Mouse (Mus musculus): ENCODE data around the gene Adm2. TPM values are rescaled to one million over a fixed set of nuclear protein-coding genes. Genes with fewer than 3 reads are reported as not detected.

The Adm2 gene
- polyA plus RNA-seq, 1 experiment from 2014 or later, result not detected

DNA sequence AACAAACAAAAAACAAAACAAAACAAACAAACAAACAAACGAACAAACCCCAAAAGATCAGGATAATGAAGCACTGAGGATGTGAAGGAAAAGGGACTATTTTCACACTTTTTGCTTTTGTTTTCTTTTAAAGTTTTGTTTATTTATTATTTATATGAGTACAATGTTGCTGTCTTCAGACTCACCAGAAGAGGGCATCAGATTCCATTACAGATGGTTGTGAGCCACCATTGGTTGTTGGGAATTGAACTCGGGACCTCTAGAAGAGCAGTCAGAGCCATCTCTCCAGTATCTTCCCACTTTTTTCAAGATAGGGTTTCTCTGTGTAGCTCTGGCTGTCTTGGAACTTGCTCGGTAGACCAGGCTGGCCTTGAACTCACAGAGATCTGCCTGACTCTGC is 20.8 kb downstream of the Adm2 start:
- H3K27ac ChIP-seq, result no peak overlapping the region
- WGBS, result 86% methylated on average over 3 of the region's 3 CpGs
- no peaks in the 10 kb centered on the region for H3K9me3 ChIP-seq (replicated peaks)
- no peaks in the 10 kb centered on the region for H3K27me3 ChIP-seq
- no peaks in the 10 kb centered on the region for H3K4me1 ChIP-seq
- H3K9ac ChIP-seq, result no peak overlapping the region
- H3K4me3 ChIP-seq, result no peak overlapping the region
- ATAC-seq, result no peak
- no peaks in the 10 kb centered on the region for H3K36me3 ChIP-seq (ENCODE audit: poor library complexity, severe bottlenecking)
- H3K4me2 ChIP-seq, result no peak overlapping the region

DNA sequence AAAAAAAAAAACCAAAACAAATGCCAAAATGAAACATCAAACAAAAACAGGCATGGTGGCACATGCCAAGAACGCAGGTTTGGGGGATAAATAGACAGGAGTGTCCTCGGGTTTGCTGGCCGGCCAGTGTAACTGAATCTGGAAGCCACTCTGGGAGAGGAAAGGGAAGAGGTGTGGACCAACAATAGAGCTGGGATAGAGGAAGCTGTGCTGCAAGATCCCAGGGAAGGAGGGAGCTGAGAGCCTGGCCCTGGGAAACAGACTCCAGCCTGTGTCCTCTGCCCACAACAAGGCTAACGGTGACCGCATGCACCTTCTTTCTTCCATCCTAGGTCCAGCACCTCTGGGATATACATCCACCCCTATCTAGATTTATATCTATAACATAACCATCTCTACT is 27.9 kb downstream of the Adm2 start:
- no peak overlapping the region for H3K27ac ChIP-seq
- no peaks in the 10 kb centered on the region for H3K9me3 ChIP-seq (replicated peaks)
- H3K27me3 ChIP-seq, result no peaks in the 10 kb centered on the region
- no peak for ATAC-seq
- 88% methylated on average over 5 of the region's 5 CpGs for WGBS
- no peak overlapping the region for H3K4me2 ChIP-seq
- no peak overlapping the region for H3K4me3 ChIP-seq
- peaks cover 14% of the 10 kb centered on the region for H3K4me1 ChIP-seq
- peaks cover 46% of the 10 kb centered on the region for H3K36me3 ChIP-seq (ENCODE audit: poor library complexity, severe bottlenecking)
- H3K9ac ChIP-seq, result no peak overlapping the region

GRCm38 (mm10) chr15:89351302-89351701 is 28.8 kb downstream of the Adm2 start:
- no peak for ATAC-seq
- WGBS, result 91% methylated on average over 15 of the region's 15 CpGs
- Histone ChIP-seq H3K36me3 (ENCODE audit: poor library complexity, severe bottlenecking) (peaks cover 46% of the 10 kb centered on the region), H3K4me2 (no peak overlapping the region), H3K9me3 (replicated peaks) (no peaks in the 10 kb centered on the region), H3K4me3 (no peak overlapping the region), H3K9ac (no peak overlapping the region), H3K27ac (no peak overlapping the region), H3K27me3 (no peaks in the 10 kb centered on the region), H3K4me1 (peaks cover 15% of the 10 kb centered on the region)

DNA sequence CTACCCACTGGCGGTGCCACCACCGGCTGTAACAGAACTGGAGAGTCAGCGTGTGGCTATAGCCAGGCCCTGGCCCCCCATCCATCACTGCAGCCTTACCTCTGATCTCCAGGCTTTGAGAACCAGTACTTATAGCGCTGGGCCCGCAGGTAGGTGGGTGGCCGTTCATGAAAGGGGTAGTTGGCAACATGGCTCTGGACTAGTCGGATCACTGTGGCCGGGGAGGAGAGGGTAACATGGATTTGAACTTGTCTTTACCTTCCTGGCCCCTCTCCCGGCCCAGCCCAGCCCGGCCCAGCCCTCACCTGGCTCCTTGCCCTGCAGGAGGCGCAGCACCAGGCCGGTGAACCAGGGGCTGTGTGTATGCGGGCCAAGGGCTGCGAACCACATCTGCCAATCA is 29.5 kb downstream of the Adm2 start:
- no peaks in the 10 kb centered on the region for H3K9me3 ChIP-seq (replicated peaks)
- H3K36me3 ChIP-seq (ENCODE audit: poor library complexity, severe bottlenecking), result peaks cover 46% of the 10 kb centered on the region
- no peak overlapping the region for H3K4me3 ChIP-seq
- 97% methylated on average over 14 of the region's 14 CpGs for WGBS
- no peak overlapping the region for H3K9ac ChIP-seq
- ATAC-seq, result no peak
- H3K27ac ChIP-seq, result no peak overlapping the region
- H3K27me3 ChIP-seq, result no peaks in the 10 kb centered on the region
- no peak overlapping the region for H3K4me2 ChIP-seq
- H3K4me1 ChIP-seq, result peaks cover 23% of the 10 kb centered on the region

- Histone ChIP-seq H3K36me3 (ENCODE audit: poor library complexity, severe bottlenecking) (peaks cover 46% of the 10 kb centered on the region), H3K27ac (no peak overlapping the region), H3K9me3 (replicated peaks) (no peaks in the 10 kb centered on the region), H3K9ac (no peak overlapping the region), H3K4me2 (no peak overlapping the region), H3K27me3 (no peaks in the 10 kb centered on the region), H3K4me3 (no peak overlapping the region), H3K4me1 (peaks cover 30% of the 10 kb centered on the region)
- WGBS, result 98% methylated on average over 12 of the region's 12 CpGs
- ATAC-seq, result no peak
Observed at GRCm38 (mm10) chr15:89352795-89353194, 30.3 kb downstream of the Adm2 start.

GRCm38 (mm10) chr15:89353837-89354236 is 31.3 kb downstream of the Adm2 start:
- no peak for ATAC-seq
- Histone ChIP-seq H3K4me3 (no peak overlapping the region; the same call in 1 of the 2 replicates), H3K9me3 (replicated peaks) (no peaks in the 10 kb centered on the region), H3K27ac (no peak overlapping the region), H3K4me1 (peaks cover 37% of the 10 kb centered on the region), H3K9ac (peak overlapping the region; percentile 90; the same call in 1 of the 2 replicates), H3K36me3 (ENCODE audit: poor library complexity, severe bottlenecking) (peaks cover 51% of the 10 kb centered on the region), H3K4me2 (peak overlapping the region; percentile 83; the same call in 1 of the 2 replicates), H3K27me3 (no peaks in the 10 kb centered on the region)
- WGBS, result 94% methylated on average over 16 of the region's 16 CpGs

- ATAC-seq, result no peak
- peak overlapping the region; percentile 90 for H3K9ac ChIP-seq
- H3K4me3 ChIP-seq, result peak overlapping the region; percentile 85
- peaks cover 41% of the 10 kb centered on the region for H3K4me1 ChIP-seq
- WGBS, result 87% methylated on average over 7 of the region's 7 CpGs
- H3K4me2 ChIP-seq, result peak overlapping the region; percentile 83
- H3K9me3 ChIP-seq (replicated peaks), result no peaks in the 10 kb centered on the region
- H3K27ac ChIP-seq, result no peak overlapping the region; the same call in 1 of the 2 replicates
- H3K36me3 ChIP-seq (ENCODE audit: poor library complexity, severe bottlenecking), result peaks cover 51% of the 10 kb centered on the region
- no peaks in the 10 kb centered on the region for H3K27me3 ChIP-seq
Observed at GRCm38 (mm10) chr15:89354455-89354854, 31.9 kb downstream of the Adm2 start.

- H3K4me1 ChIP-seq, result peaks cover 41% of the 10 kb centered on the region
- H3K36me3 ChIP-seq (ENCODE audit: poor library complexity, severe bottlenecking), result peaks cover 47% of the 10 kb centered on the region
- peak within 1 kb of the TSS; percentile 90 for H3K9ac ChIP-seq
- no peaks in the 10 kb centered on the region for H3K9me3 ChIP-seq (replicated peaks)
- under 1% methylated on average over 61 of the region's 64 CpGs for WGBS
- H3K27me3 ChIP-seq, result no peaks in the 10 kb centered on the region
- H3K4me2 ChIP-seq, result peak within 1 kb of the TSS; percentile 83
- H3K27ac ChIP-seq, result peak within 1 kb of the TSS; percentile 81
- peak within 1 kb of the TSS; percentile 85 for H3K4me3 ChIP-seq
- peak; percentile 94 for ATAC-seq
Observed at GRCm38 (mm10) chr15:89355241-89356187, 33.0 kb downstream of the Adm2 start, which contains the start of the genes Lmf2 and Ncaph2. Lmf2 (minus strand) TSS chr15:89355659. Ncaph2 (plus strand) TSS chr15:89355719.

GRCm38 (mm10) chr15:89356372-89356771 is 33.9 kb downstream of the Adm2 start:
- Histone ChIP-seq H3K9ac (peak overlapping the region; percentile 90), H3K27me3 (no peaks in the 10 kb centered on the region), H3K36me3 (ENCODE audit: poor library complexity, severe bottlenecking) (peaks cover 47% of the 10 kb centered on the region), H3K27ac (peak overlapping the region; percentile 81), H3K4me3 (peak overlapping the region; percentile 85), H3K9me3 (replicated peaks) (no peaks in the 10 kb centered on the region), H3K4me2 (peak overlapping the region; percentile 83), H3K4me1 (peaks cover 41% of the 10 kb centered on the region)
- ATAC-seq, result peak; percentile 61
- WGBS, result under 1% methylated on average over 15 of the region's 15 CpGs

DNA sequence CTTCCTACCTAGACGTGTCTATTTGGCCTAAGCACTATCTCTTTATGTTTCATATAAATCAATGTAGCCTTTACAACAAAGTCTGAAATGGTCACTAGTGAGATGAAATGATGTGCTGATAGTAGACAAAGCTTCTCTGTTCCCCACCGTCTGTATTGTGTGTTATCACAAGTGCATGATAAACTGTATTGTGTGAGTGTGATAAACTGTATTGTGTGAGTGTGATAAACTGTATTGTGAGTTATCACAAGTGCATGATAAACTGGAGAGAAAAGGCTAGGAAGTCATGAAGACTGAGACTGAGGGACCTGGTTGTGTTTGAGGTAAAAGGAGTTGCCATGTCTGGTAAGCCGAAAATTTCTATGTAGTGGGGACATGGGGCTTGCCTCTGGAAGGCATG is 36.3 kb downstream of the Adm2 start:
- Histone ChIP-seq H3K36me3 (ENCODE audit: poor library complexity, severe bottlenecking) (peaks cover 47% of the 10 kb centered on the region), H3K9me3 (replicated peaks) (no peaks in the 10 kb centered on the region), H3K27me3 (no peaks in the 10 kb centered on the region), H3K27ac (no peak overlapping the region), H3K4me1 (peaks cover 41% of the 10 kb centered on the region), H3K4me3 (no peak overlapping the region), H3K9ac (no peak overlapping the region), H3K4me2 (no peak overlapping the region)
- no peak for ATAC-seq
- 90% methylated on average over 3 of the region's 3 CpGs for WGBS

GRCm38 (mm10) chr15:89363051-89363450 is 40.5 kb downstream of the Adm2 start:
- Histone ChIP-seq H3K4me2 (no peak overlapping the region), H3K4me1 (peaks cover 9% of the 10 kb centered on the region; the same call in 1 of the 2 replicates)
- 92% methylated on average over 7 of the region's 7 CpGs for WGBS

DNA sequence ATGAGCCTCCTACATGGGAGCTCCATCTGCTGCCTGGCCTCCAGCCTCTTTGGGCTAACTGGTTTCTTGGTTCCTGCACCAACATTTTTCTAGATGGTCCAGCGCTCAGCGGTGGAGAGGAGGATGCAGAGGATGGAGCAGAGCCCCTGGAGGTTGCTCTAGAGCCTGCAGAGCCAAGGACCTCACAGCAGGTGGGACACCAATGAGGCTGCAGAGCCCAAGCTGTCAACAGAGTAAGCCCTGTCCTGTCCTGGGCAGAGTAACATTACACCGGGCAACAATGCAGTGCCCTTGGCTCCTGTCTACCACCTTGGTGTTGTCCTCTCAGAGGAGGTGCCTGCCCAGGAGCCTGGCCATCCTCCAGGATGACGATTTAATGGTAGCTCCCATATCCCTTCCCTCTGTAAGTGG is 42.6 kb downstream of the Adm2 start:
- WGBS, result 98% methylated on average over 4 of the region's 4 CpGs
- Histone ChIP-seq H3K27ac (no peak overlapping the region), H3K4me3 (no peak overlapping the region), H3K4me1 (no peaks in the 10 kb centered on the region), H3K4me2 (no peak overlapping the region), H3K36me3 (ENCODE audit: poor library complexity, severe bottlenecking) (peaks cover 100% of the 10 kb centered on the region), H3K9ac (no peak overlapping the region), H3K27me3 (no peaks in the 10 kb centered on the region), H3K9me3 (replicated peaks) (no peaks in the 10 kb centered on the region)
- ATAC-seq, result no peak

More at GRCm38 (mm10) chr15:89363051-89363450, 40.5 kb downstream of the Adm2 start:
- H3K27ac ChIP-seq, result no peak overlapping the region
- no peaks in the 10 kb centered on the region for H3K27me3 ChIP-seq
- H3K36me3 ChIP-seq (ENCODE audit: poor library complexity, severe bottlenecking), result peaks cover 84% of the 10 kb centered on the region
- H3K9ac ChIP-seq, result no peak overlapping the region
- no peaks in the 10 kb centered on the region for H3K9me3 ChIP-seq (replicated peaks)
- ATAC-seq, result no peak
- no peak overlapping the region for H3K4me3 ChIP-seq
